Mouse (Mus musculus): ENCODE data around the gene Hist1h4n. TPM values are rescaled to one million over a fixed set of nuclear protein-coding genes. Genes with fewer than 3 reads are reported as not detected.
"Not testable (repeated sequence)": the region's sequence is repeated elsewhere in the genome, so short reads cannot be mapped to it uniquely, and the experiment has no call there.

The Hist1h4n gene
- polyA plus RNA-seq, 1 experiment from 2014 or later: 6.1 TPM

DNA sequence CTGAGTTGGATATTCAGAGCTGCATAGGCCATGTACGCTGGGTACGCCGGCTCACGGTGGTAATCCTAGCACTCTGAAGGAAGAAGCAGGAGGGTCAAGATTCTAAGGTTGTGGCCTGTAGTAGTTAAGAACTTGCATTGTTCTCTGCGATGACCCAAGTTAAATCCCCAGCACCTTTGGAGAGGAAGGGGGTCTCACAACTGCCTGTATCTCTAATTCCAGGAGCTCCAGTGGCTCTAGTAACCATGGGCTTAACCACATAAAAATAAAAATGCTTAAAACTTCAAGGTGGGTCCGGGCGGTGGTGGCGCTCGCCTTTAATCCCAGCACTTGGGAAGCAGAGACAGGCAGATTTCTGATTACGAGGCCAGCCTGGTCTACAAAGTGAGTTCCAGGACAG, 1.7 kb downstream of the Hist1h4n start:
- H3K9ac ChIP-seq (replicated peaks): no peak overlapping the region
- no peaks in the 10 kb centered on the region for H3K4me1 ChIP-seq
- no peak overlapping the region for H3K4me3 ChIP-seq
- no peaks in the 10 kb centered on the region for H3K27me3 ChIP-seq
- H3K9me3 ChIP-seq: no peaks in the 10 kb centered on the region
- no peak overlapping the region for H3K27ac ChIP-seq (replicated peaks)
- H3K4me2 ChIP-seq (replicated peaks): no peak overlapping the region
- no peak for ATAC-seq (replicated peaks)
- H3K36me3 ChIP-seq: no peaks in the 10 kb centered on the region
- 83% methylated on average over 10 of the region's 10 CpGs for WGBS

DNA sequence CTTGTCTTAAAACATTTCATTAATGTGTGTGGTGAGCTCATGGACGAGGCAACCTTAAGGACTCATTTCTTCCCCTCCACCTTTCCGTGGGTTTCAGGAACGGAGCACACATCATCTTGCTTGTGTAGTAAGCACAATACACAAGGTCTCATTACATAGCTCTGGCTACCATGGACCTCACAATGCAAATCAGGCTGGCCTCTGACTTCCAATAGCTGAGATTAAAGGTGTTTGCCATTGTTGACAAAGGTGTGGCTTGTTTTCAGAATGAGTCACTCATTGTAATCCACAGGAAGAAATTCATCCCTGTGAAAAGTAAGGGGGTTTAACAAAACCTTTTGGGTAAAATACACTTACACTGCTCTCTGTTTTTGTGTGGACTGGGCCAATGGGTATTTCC, 3.5 kb downstream of the Hist1h4n start:
- Histone ChIP-seq H3K4me1 (no peaks in the 10 kb centered on the region), H3K4me3 (no peak overlapping the region), H3K9ac (replicated peaks) (no peak overlapping the region), H3K9me3 (no peaks in the 10 kb centered on the region), H3K36me3 (no peaks in the 10 kb centered on the region), H3K27ac (replicated peaks) (no peak overlapping the region), H3K27me3 (no peaks in the 10 kb centered on the region), H3K4me2 (replicated peaks) (no peak overlapping the region)
- no peak for ATAC-seq (replicated peaks)
- 80% methylated on average over 3 of the region's 3 CpGs for WGBS

DNA sequence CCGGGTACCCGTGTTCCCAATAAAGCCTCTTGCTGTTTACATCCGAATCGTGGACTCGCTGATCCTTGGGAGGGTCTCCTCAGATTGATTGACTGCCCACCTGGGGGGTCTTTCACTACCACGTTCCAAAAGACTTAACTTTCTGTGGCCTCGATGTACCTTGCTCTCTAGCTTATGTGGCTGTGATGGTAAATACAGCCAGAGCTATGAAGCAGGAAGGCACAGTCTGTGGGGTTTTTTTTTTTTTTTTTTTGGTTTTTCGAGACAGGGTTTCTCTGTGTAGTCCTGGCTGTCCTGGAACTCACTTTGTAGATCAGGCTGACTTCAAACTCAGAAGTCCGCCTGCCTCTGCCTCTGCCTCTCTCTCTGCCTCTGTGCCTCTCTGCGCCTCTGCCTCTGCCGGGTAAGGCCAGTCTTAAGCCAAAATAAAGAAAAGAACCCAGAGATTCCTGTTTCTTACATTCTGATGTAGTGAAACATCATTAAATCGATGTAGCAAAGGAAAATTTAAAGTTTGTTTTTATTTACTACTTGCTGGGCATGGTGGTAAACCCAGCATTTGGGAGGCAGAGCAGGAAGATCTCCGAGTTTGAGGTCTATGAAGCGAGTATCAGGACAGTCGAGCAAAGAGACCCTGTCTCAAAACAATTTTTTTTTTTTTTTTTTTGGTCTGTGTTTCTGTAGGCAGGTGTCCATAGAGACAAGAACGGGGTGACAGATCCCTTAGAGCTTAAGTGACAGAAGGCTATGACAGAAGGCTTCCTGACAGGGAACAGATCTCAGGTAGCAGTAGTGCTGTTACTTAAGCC, 11.7 kb downstream of the Hist1h4n start:
- not testable (repeated sequence) for ATAC-seq (replicated peaks); H3K27me3 ChIP-seq
- 55% methylated on average over 7 of the region's 16 CpGs for WGBS

DNA sequence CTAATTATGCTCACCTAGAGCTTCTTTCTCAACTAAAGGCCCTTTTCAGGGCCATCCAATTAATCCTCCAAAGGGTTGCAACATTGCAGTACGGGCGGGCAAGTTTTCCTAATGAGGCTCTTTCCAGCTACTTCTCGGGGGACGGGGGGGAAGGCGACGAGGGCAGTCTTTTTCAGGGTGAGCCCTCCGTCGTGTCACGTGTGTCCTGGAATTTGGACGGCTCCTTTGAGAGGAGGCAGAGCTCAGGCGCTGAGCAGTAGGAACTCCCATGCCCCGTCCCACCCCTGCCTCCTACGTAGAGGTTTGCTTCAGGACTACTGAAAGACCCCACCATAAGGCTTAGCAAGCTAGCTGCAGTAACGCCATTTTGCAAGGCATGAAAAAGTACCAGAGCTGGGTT, 19.9 kb downstream of the Hist1h4n start:
- not testable (repeated sequence) for H3K36me3 ChIP-seq; H3K9me3 ChIP-seq; H3K27me3 ChIP-seq; H3K9ac ChIP-seq (replicated peaks); H3K4me1 ChIP-seq
- Histone ChIP-seq H3K27ac (replicated peaks) (0 out of 2 replicates have a peak overlapping the region, but pooled peaks have one; percentile 34), H3K4me2 (replicated peaks) (peak overlapping the region; percentile 42), H3K4me3 (peak overlapping the region; percentile 27)
- ATAC-seq (replicated peaks): peak; percentile 35
- WGBS: under 1% methylated on average over 14 of the region's 14 CpGs

More for the DNA sequence above, 11.7 kb downstream of the Hist1h4n start:
- not testable (repeated sequence) for H3K36me3 ChIP-seq; H3K4me1 ChIP-seq; H3K9me3 ChIP-seq; H3K4me2 ChIP-seq (replicated peaks); H3K9ac ChIP-seq (replicated peaks); H3K4me3 ChIP-seq; H3K27ac ChIP-seq (replicated peaks)

DNA sequence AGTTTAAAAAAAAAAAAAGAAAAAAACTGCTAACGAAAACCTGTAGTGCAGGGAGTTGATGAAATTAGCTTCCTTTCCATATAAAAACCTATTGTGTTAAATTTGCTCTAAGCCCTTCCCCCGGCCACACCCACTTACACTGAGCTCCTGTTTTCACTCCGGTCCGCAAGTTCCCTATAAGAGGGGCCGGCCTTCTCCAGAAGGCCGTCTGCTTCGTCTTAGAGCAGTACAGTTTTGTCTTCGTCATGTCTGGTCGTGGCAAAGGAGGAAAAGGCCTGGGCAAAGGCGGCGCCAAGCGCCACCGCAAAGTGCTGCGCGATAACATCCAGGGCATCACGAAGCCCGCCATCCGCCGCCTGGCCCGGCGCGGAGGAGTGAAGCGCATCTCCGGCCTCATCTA, 20.5 kb downstream of the Hist1h4n start, which contains the start of gene Hist1h4m:
Gene Hist1h4m (plus strand): TSS at position 208 of the 400 bp plus-strand sequence.
- H3K9me3 ChIP-seq; H3K9ac ChIP-seq (replicated peaks); H3K27me3 ChIP-seq; H3K4me1 ChIP-seq; H3K36me3 ChIP-seq: not testable (repeated sequence)
- H3K4me2 ChIP-seq (replicated peaks): peak within 1 kb of the TSS; percentile 42
- WGBS: no CpG with 5 or more reads among the region's 24 CpGs
- 0 out of 2 replicates have a peak within 1 kb of the TSS, but pooled peaks have one; percentile 34 for H3K27ac ChIP-seq (replicated peaks)
- H3K4me3 ChIP-seq: peak within 1 kb of the TSS; percentile 27
- peak; percentile 53 for ATAC-seq (replicated peaks)

DNA sequence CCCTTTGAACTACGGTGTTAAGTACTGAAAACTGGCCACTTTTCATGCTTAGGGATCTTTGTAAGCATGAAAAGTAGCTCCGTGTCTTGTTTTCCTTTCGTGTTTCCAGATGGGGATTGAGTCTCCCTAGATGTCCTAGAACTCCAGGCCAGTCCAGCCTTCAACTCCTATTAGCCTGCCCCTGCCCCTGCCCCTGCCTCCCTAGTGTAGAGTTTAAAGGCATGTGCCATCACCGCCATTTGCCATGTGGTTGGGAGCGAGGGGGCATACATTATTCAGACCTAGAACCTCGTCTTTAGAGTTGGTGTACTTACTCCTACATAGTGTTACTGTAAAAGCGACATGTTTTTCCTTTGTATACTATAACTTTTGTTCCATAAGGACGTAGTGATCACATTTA, 20.9 kb downstream of the Hist1h4n start:
- H3K9ac ChIP-seq (replicated peaks); H3K4me1 ChIP-seq; H3K4me3 ChIP-seq; H3K9me3 ChIP-seq; H3K36me3 ChIP-seq; H3K27ac ChIP-seq (replicated peaks); H3K27me3 ChIP-seq; H3K4me2 ChIP-seq (replicated peaks): not testable (repeated sequence)
- peak; percentile 32 for ATAC-seq (replicated peaks)
- no CpG with 5 or more reads among the region's 8 CpGs for WGBS

DNA sequence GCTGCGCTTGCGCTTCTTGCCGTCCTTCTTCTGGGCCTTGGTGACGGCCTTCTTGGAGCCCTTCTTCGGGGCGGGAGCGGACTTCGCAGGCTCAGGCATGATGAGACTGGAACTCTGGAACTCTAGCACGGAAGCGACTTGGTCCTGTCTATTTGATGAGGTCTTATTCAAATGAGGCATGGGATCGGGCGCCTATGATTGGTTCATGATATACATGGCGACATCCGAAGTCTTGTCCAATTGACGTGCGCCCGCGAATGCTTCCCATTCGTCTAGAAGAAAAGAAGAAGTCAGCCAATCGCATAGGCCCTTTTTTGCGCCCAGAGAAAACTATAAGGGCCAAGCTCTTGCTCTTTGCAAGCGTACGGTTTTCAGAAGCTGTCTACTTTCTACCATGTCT, 21.9 kb downstream of the Hist1h4n start, which contains the start of the genes Hist1h2bq and Hist1h2ao:
Gene Hist1h2bq (minus strand): TSS at position 125 of the 400 bp plus-strand sequence.
Gene Hist1h2ao (plus strand): TSS at position 393 of the 400 bp plus-strand sequence.
- not testable (repeated sequence) for H3K9me3 ChIP-seq; H3K27ac ChIP-seq (replicated peaks); H3K4me2 ChIP-seq (replicated peaks); H3K4me1 ChIP-seq; H3K9ac ChIP-seq (replicated peaks); H3K27me3 ChIP-seq; H3K36me3 ChIP-seq; H3K4me3 ChIP-seq
- WGBS: no CpG with 5 or more reads among the region's 23 CpGs
- peak; percentile 98 for ATAC-seq (replicated peaks)

DNA sequence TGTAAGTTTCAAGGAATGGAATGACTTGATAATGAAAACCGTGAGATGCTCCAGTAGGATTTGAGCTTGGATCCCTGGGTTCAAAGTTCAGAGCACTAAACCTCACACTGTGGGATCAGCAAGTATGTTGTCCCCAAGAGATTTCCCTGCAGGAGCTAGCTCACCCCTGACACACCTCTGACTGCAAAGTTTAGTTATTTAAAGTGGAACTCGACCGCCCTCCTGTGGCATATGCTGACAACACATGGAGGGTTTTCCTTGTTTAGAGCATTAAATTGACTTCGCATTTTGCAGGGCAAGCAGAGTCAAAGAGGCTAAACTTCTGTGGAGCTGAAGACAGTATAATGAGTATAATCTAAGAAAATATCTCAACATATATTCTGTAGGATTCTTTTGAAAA, 28.9 kb downstream of the Hist1h4n start:
- not testable (repeated sequence) for H3K27me3 ChIP-seq; H3K27ac ChIP-seq (replicated peaks); H3K4me1 ChIP-seq; H3K9me3 ChIP-seq; H3K9ac ChIP-seq (replicated peaks); H3K4me2 ChIP-seq (replicated peaks); H3K36me3 ChIP-seq; H3K4me3 ChIP-seq
- peak; percentile 74 for ATAC-seq (replicated peaks)
- no CpG with 5 or more reads among the region's 4 CpGs for WGBS

DNA sequence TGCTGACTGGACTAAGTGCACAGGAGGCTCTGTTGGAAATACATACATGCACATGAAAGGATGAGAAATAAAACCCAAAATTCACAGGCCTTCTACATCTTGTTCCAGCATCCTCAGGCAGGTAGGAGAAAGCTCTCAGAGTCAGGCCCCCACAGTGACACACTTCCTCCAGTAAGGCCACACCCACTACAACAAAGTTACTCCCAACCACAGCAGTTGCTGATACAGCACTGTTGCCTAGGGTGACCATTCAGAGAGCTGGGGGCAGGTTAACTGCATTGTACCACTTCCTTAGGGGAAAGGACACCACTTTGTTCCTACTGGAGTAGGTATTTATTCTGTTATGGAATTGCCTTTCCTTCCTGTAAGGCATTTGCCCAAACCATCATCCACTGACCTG, 34.8 kb downstream of the Hist1h4n start:
- ATAC-seq (replicated peaks); H3K4me3 ChIP-seq; H3K9me3 ChIP-seq; H3K9ac ChIP-seq (replicated peaks); H3K4me1 ChIP-seq; H3K4me2 ChIP-seq (replicated peaks); H3K27me3 ChIP-seq; H3K36me3 ChIP-seq; H3K27ac ChIP-seq (replicated peaks): not testable (repeated sequence)

DNA sequence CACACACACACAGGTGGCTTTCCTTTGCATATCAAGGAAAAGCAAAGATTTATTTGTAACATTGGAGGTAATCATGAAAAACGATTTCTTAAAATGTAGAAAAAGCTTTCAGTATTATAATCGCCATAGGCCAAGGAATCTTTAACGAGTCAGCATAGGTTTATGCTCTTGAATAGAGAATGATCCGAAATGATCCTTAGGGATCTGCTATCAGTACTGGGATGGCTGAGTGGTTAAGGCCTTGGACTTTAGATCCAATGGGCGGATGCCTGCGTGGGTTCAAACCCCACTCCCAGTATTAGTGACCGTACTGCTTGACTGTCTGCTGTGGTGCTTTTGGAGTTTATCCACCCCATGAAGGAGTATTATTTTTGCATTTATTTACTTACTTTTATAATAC, 36.4 kb downstream of the Hist1h4n start:
- WGBS: 91% methylated on average over 7 of the region's 7 CpGs
- no peaks in the 10 kb centered on the region for H3K27me3 ChIP-seq
- H3K36me3 ChIP-seq: no peaks in the 10 kb centered on the region
- H3K27ac ChIP-seq (replicated peaks): no peak overlapping the region
- no peaks in the 10 kb centered on the region for H3K4me1 ChIP-seq
- no peak overlapping the region for H3K4me3 ChIP-seq
- H3K4me2 ChIP-seq (replicated peaks): no peak overlapping the region
- no peaks in the 10 kb centered on the region for H3K9me3 ChIP-seq
- no peak for ATAC-seq (replicated peaks)
- H3K9ac ChIP-seq (replicated peaks): no peak overlapping the region

DNA sequence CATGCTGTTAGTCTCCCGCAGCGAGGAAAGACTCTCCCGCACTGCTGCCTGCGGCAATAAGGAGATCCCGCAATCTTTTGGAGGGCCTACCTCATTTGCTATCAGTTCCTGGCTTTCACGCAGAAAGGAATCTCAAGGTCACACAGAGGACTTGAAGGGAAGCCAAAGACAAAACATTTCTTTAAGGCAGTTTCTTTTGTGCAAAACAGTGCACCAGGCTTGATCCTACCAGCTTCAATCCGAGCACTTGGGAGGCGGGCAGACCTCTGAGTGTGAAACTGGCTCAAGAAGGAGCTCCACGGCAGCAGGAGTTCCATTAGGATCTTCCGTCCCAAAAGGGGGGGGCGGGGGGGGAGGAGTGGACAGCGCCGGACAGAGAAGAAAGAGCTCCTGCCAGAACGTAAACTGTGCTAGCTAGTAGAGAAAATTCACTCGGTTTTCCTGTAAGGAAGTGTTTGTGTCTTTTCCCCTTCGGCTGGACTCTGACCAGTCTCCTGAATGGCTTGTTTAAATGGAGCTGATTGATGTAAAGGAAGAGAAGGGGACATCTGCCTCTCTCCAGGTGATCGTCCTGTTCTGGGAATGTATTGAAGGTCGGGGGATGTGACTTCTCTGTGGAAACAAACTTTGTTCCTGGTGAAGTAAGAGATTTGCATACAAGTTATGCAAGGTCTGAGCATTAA, 41.3 kb downstream of the Hist1h4n start:
- Histone ChIP-seq H3K27me3 (no peaks in the 10 kb centered on the region), H3K36me3 (no peaks in the 10 kb centered on the region), H3K9me3 (no peaks in the 10 kb centered on the region), H3K27ac (replicated peaks) (no peak overlapping the region), H3K4me3 (0 out of 2 replicates have a peak overlapping the region, but pooled peaks have one; percentile 3), H3K9ac (replicated peaks) (no peak overlapping the region), H3K4me2 (replicated peaks) (peak overlapping the region; percentile 16), H3K4me1 (peaks cover 21% of the 10 kb centered on the region)
- WGBS: 5% methylated on average over 18 of the region's 18 CpGs
- no peak for ATAC-seq (replicated peaks)

DNA sequence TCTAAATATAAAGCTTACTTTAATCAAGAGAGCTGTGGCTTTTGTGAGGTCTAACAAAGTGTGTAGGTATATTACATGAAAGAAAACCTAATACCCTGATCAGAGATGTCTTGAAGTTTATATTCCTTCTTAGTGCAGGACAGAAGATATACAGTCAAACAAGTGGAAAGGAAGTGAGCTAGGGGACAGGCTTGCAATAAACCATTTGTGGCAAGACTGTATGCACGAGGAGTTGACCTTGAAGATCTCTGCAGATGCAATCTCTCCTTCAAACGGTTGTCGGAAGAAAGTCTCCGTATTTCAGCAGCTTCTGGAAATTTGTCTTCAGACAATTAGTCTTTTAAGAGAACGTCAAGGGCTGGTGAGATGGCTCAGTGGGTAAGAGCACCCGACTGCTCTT, 42.1 kb downstream of the Hist1h4n start:
- Histone ChIP-seq H3K36me3 (no peaks in the 10 kb centered on the region), H3K27ac (replicated peaks) (no peak overlapping the region), H3K9ac (replicated peaks) (no peak overlapping the region), H3K4me1 (peaks cover 24% of the 10 kb centered on the region), H3K4me2 (replicated peaks) (no peak overlapping the region), H3K27me3 (no peaks in the 10 kb centered on the region), H3K4me3 (no peak overlapping the region), H3K9me3 (no peaks in the 10 kb centered on the region)
- 62% methylated on average over 6 of the region's 6 CpGs for WGBS
- ATAC-seq (replicated peaks): no peak
